Mouse (Mus musculus): ENCODE data around the gene Abl1. TPM values are rescaled to one million over a fixed set of nuclear protein-coding genes. Genes with fewer than 3 reads are reported as not detected.

The Abl1 gene
- 13.3 TPM for polyA plus RNA-seq (2017; shearing (Covaris generic))

GRCm38 (mm10) chr2:31688074-31688925, at the start of gene Abl1:
Gene Abl1 (plus strand): TSS chr2:31688376.

GRCm38 (mm10) chr2:31639901-31640608, 48.1 kb upstream of the Abl1 start, which contains the start of gene Prdm12:
Gene Prdm12 (plus strand): TSS chr2:31640037.

DNA sequence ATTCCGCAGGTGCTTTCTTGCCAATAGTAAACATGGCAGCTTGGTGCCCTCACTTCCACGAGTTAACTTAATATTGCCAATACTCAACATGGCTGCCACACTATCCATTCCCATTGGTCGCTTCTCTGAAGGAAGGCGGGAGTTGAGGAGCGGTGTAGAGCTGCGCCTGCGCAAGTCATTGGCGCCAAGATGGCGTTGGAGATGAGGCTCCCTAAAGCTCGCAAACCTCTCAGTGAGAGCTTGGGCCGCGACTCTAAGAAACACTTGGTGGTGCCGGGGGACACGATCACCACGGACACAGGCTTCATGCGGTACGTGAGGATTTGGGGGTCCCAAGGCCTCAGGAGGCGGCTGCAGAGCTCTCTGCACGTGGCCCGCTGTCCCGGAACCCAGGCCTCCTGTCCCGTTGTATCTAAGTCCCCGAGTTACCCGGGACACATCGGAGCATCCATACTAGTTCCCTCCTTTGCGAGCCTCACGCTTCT, 17.6 kb upstream of the Abl1 start, which contains the start of gene Exosc2:
TSS of gene Exosc2 (plus strand) at position 165 of the 485 bp plus-strand sequence.

GRCm38 (mm10) chr2:31810444-31810843, 122.3 kb downstream of the Abl1 start, which contains the start of gene Qrfp:
Gene Qrfp (minus strand): TSS chr2:31810580.

DNA sequence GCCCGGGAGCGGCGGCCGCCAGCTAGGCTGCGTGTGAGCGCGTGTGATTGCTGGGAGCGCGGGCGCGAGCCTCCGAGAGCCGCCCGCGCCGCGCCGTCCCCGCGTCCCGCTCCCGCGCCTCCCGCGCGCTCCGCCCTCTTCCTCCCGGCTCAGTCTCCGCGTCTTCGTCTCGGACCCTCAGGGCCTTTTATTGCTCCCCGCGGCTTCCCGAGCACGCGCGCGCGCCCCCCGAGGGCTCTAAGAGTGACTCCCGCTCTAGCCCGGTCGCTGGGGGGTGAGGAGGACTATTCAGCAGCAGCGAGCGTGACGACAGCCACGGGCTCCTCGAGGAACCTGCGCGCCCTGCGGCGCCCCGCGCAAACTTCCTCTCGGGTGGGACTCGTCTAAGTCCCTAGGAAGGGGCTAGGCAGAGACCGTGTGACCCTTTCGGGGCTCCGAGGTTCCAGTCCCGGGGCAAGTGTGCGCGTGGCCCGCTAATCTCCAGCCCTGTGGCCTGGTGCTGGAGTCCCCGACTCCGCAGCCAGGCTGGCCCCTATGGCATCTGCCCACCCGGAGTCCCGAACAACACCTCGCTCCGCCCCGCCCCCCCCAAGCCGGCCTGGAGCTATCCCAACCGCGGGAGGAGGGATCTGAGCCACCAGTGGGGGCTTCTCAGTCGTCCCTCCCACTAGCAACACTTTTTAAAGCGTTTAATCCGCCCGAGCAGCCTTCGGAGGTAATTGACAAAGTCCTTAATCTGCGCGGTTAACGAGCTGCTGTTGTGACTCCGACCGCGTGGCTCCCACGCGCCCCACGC, 157.9 kb downstream of the Abl1 start, which contains the start of gene Fibcd1:
TSS of gene Fibcd1 (minus strand) at position 110 of the 796 bp plus-strand sequence.

Other genes starting within 250 kb of the Abl1 start
- gene Ass1, start 218.2 kb upstream of the Abl1 start, polyA plus RNA-seq (2017; shearing (Covaris generic)): 51.8 TPM
- gene Fubp3, start 115.7 kb upstream of the Abl1 start, polyA plus RNA-seq (2017; shearing (Covaris generic)): 32.5 TPM
- gene Prdm12, start 48.3 kb upstream of the Abl1 start, polyA plus RNA-seq (2017; shearing (Covaris generic)): not detected
- gene Exosc2, start 17.7 kb upstream of the Abl1 start, polyA plus RNA-seq (2017; shearing (Covaris generic)): 42.5 TPM
- 4.0 TPM for gene Qrfp, start 122.2 kb downstream of the Abl1 start, polyA plus RNA-seq (2017; shearing (Covaris generic))
- gene Fibcd1, start 157.6 kb downstream of the Abl1 start, polyA plus RNA-seq (2017; shearing (Covaris generic)): 0.32 TPM
- gene Lamc3, start 198.9 kb downstream of the Abl1 start, polyA plus RNA-seq (2017; shearing (Covaris generic)): not detected

Measured in effector memory CD4-positive, alpha-beta T cell, adult 7 months (primary cell).